Mouse (Mus musculus) liver (tissue): Measurements from ENCODE around the gene Timm50.

ENCODE experiments used
- DNase-seq: peaks from one replicate; pipeline ENCODE4 v3.0.0-alpha.2; 2020; ENCODE audit warnings: mixed read lengths

The Timm50 gene

GRCm38 (mm10) chr7:28311926-28312543, at the start of gene Timm50:
Gene Timm50 (minus strand): TSS chr7:28312072.
- DNase-seq, result peak; percentile 96

GRCm38 (mm10) chr7:28360291-28360690, 48.4 kb upstream of the Timm50 start:
- no peak for DNase-seq

DNA sequence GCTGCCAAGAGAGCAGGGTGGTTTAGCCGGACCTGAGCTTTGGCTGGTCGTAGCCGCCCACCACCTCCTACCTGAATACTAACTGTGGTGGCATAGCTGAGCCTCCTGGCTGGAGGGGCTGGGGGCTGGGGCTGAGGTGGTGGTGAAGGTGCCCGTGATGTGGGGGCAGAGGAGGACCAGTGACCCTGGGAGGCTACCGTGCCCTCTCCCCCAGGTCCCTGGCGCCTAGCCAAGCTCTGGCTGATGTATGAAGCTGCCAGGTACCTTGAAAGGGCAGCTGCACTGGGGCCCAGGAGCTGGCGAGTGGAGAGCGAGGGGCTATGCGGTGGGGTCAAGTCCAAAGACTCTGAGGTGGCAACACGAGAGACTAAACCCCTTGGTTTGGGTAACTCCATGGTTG, 48.0 kb upstream of the Timm50 start:
- no peak for DNase-seq

DNA sequence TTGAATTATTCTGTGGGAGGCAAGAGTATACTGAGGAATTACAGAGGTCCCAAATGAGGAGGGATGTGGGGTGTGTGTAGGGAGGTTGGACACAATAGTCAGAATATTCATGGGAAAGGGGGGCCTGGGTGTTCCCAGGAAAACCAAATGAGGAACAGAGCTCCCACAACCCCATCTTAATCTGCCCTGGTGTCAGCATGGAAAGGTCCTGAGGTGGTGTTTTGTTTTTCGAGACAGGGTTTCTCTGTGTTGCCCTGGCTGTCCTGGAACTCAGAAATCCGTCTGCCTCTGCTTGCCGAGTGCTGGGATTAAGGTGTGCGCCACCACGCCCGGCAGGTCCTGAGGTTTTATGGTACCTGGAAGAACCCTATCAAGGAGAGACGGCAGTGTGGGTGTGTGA, 46.6 kb upstream of the Timm50 start:
- DNase-seq, result no peak

DNA sequence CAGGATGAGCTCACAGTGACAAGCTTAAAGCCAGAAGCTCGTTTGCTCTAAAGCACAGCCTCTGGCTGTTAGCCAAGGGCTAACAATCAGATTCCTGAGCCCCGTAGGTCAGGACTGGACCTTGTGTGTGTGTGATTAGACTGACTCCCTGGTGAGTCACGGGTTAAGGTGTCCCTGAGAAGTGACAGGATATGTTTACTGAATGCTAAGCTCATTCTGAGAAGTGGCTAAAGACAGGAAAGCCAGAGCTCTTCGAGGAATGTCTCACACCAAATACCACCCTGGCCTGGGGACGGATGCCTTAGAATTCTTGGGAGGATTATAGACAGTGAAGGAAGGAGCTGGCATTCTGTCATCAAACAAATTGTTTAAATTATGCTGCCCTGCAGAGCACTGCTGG, 46.1 kb upstream of the Timm50 start:
- no peak for DNase-seq

GRCm38 (mm10) chr7:28356981-28357380, 45.1 kb upstream of the Timm50 start:
- DNase-seq, result no peak

GRCm38 (mm10) chr7:28355221-28355620, 43.3 kb upstream of the Timm50 start:
- no peak for DNase-seq

- no peak for DNase-seq
Measured at GRCm38 (mm10) chr7:28354596-28354995, 42.7 kb upstream of the Timm50 start.

GRCm38 (mm10) chr7:28354113-28354581, 42.3 kb upstream of the Timm50 start:
- DNase-seq, result no peak

- no peak for DNase-seq
Measured at GRCm38 (mm10) chr7:28353267-28353666, 41.4 kb upstream of the Timm50 start.

- DNase-seq, result no peak
Measured at GRCm38 (mm10) chr7:28351676-28352191, 39.9 kb upstream of the Timm50 start.

- peak; percentile 99 for DNase-seq
Measured at GRCm38 (mm10) chr7:28350155-28350883, 38.4 kb upstream of the Timm50 start, which contains the start of gene Rps16. Gene Rps16 (plus strand): TSS chr7:28350652.

GRCm38 (mm10) chr7:28348601-28349000, 36.7 kb upstream of the Timm50 start:
- no peak for DNase-seq

DNA sequence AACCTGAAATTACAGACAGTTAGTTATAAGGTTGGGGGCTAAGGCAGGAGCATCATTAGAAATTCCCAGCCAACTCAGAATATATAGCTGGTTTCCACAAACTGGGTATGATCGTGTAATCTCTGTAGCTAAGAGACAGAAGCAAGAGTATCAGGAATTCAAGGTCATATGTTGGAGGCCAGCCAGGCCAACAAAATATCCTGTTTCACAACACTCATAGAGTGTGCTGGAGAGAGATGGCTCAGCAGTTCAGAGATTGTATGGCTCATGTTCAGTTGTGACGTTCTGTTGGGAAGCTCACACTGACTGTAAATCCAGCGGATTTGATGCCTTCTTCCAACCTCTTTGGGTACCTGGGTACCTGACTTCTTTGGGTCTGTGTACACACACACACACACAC, 35.9 kb upstream of the Timm50 start:
- DNase-seq, result no peak

DNA sequence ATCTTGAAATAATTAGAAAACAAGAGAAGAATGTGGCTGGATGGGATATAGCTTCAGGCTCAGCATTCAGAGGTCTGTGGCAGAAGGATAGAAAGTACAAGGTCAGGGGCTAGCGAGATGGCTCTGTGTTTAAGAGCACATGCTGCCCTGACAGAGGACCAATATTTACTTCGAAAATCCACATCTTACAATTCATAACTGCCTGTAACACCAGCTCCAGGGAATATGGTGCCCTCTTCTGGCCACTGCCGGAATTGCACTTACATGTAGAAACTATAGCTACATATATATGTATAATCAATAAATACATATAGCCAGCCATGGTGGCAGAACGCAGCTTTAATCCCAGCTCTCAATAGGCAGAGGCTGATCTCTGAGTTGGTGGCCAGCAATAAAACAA, 32.8 kb upstream of the Timm50 start:
- DNase-seq, result peak; percentile 87

DNA sequence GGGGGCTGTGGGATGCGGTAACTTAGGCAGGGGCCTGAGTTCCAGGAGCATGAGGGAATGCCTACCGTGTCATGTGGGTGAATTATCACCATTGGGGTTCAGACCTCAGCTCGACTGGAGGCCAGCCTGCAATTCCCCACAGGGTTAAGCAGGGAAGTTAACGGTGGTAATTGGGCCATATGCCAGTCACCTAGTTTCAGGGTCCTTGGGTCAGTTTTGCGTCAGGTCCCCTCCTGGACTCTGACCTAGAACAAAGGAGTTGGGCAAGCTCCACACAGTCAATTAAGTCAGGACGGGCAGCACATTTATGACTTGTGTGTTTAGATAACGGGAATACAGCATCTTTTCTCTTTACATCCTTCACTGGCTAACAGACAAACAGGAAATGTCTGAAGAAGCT, 29.5 kb upstream of the Timm50 start:
- DNase-seq, result no peak

- peak; percentile 64 for DNase-seq
Measured at GRCm38 (mm10) chr7:28339213-28339917, 27.5 kb upstream of the Timm50 start.

GRCm38 (mm10) chr7:28338108-28338998, 26.5 kb upstream of the Timm50 start, which contains the start of gene Supt5:
Gene Supt5 (minus strand): TSS chr7:28338746.
- peak; percentile 98 for DNase-seq

DNA sequence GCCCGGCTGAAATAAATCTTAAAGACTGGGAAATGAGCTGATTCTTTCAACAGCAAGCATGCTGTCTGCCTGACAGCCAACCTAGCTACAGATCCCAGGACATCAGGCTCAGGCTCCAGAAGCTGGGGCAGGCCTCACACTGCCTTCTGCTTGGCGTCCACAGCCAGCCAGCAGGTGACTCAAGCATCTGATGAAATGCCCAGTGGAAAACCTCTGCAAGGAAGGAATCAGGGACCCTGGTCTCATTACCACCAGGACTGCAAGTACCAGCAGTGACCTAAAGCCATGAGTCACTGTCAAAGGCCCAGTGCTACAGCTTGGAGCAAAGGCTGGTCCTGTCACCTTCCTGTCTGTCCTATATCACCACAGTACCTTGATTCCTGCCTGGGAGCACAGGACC, 23.6 kb upstream of the Timm50 start:
- no peak for DNase-seq

- no peak for DNase-seq
Measured at GRCm38 (mm10) chr7:28334534-28334933, 22.7 kb upstream of the Timm50 start.

DNA sequence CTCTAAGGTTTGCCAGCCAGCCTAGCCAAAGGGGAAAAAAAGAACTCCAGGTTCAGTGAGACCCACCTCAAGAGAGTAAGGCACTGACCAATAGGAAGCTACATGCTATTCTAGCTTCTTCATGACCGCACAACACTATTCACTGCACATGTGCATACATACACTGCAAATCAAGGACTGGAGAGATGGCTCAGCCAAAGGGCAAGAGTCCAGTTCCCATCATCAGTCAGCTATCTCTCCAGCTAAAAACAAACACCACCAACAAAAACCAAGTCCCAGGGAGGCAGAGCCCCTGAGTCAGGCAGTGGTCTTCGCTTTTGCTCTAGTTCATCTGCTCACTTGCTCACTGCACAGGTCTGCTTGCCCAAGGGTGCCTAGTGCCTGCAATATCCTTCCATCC, 16.4 kb upstream of the Timm50 start:
- no peak for DNase-seq

GRCm38 (mm10) chr7:28326457-28326856, 14.6 kb upstream of the Timm50 start:
- DNase-seq, result no peak
